Mouse (Mus musculus) CH12.LX (cell line): Measurements from ENCODE around the gene Tet3. TPM values are rescaled to one million over a fixed set of nuclear protein-coding genes. Genes with fewer than 3 reads are reported as not detected.

Experiments
- DNase-seq: peaks from one replicate; pipeline ENCODE4 v3.0.0-alpha.2; 2013; ENCODE audit errors: extremely low read depth
- H3K27ac ChIP-seq: 2 replicates; pipeline ENCODE4 v1.5.1; 2012; ENCODE audit warnings: low read depth, mild to moderate bottlenecking, control low read depth, moderate library complexity; ENCODE audit not compliant: insufficient read depth
- H3K27me3 ChIP-seq: replicated peaks from 2 replicates; pipeline ENCODE3; 2012; ENCODE audit warnings: inconsistent platforms
- H3K36me3 ChIP-seq, 2 experiments: replicated peaks in 1 of 2; 2 replicates each; pipeline versions ENCODE3 to v1.6.1; 2012; ENCODE audit warnings: inconsistent platforms in 1 of 2, low read length in 1 of 2, mild to moderate bottlenecking in 1 of 2, mixed read lengths in 1 of 2, moderate library complexity in 1 of 2; ENCODE audit not compliant: control insufficient read depth in 1 of 2, insufficient read depth in 1 of 2
- H3K4me1 ChIP-seq, 2 experiments: 2 replicates each; pipeline ENCODE4 v1.6.1; 2012; ENCODE audit warnings: inconsistent platforms in 1 of 2, moderate library complexity in 1 of 2; ENCODE audit not compliant: insufficient read depth in 2 of 2, control insufficient read depth in 1 of 2
- H3K4me2 ChIP-seq: 2 replicates; pipeline ENCODE4 v1.6.1; 2012; ENCODE audit warnings: low read depth, mild to moderate bottlenecking, control low read depth; ENCODE audit not compliant: poor library complexity, insufficient read depth, severe bottlenecking
- H3K4me3 ChIP-seq, 3 experiments: fragments of 150-350 bp in 1 of 3; sonication (generic) in 1 of 3; replicated peaks in 1 of 3; 2 replicates each; pipeline versions ENCODE3 to v1.5.1; 2011 to 2012; ENCODE audit warnings: low read depth in 2 of 3, low read length in 2 of 3, mild to moderate bottlenecking in 2 of 3, moderate library complexity in 2 of 3, control low read depth in 1 of 3, improper control_type of control experiment in 1 of 3, inconsistent platforms in 1 of 3, mixed read lengths in 1 of 3; ENCODE audit not compliant: poor library complexity in 1 of 3
- H3K79me2 ChIP-seq: replicated peaks from 2 replicates; pipeline ENCODE4 v1.6.1; 2012; ENCODE audit warnings: mild to moderate bottlenecking, moderate library complexity; ENCODE audit not compliant: control insufficient read depth, poor library complexity, insufficient read depth, severe bottlenecking; ENCODE audit errors: extremely low read depth
- H3K9ac ChIP-seq: 2 replicates; pipeline ENCODE4 v1.6.1; 2012; ENCODE audit warnings: low read depth, mild to moderate bottlenecking, control low read depth, moderate library complexity; ENCODE audit not compliant: insufficient read depth
- H3K9me3 ChIP-seq: replicated peaks from 2 replicates; pipeline ENCODE3; 2012; ENCODE audit warnings: low read length, inconsistent platforms, mixed read lengths
- CHD1 ChIP-seq: IDR thresholded peaks from 2 replicates; pipeline ENCODE4 v1.6.1; 2012; ENCODE audit warnings: low read depth, low read length, improper control_type of control experiment, inconsistent platforms
- CHD2 ChIP-seq: IDR thresholded peaks from 2 replicates; pipeline ENCODE4 v1.6.1; 2011; ENCODE audit warnings: low read length, improper control_type of control experiment
- CTCF ChIP-seq, 2 experiments: IDR thresholded peaks in 1 of 2; conservative IDR thresholded peaks in 1 of 2; 2 replicates each; pipeline ENCODE4 v1.5.1; 2011 to 2012; ENCODE audit warnings: low read depth in 2 of 2, low read length in 2 of 2, improper control_type of control experiment in 1 of 2, inconsistent platforms in 1 of 2, mild to moderate bottlenecking in 1 of 2, moderate library complexity in 1 of 2
- ELF1 ChIP-seq: IDR thresholded peaks from 2 replicates; pipeline ENCODE4 v1.6.1; 2014; ENCODE audit warnings: low read depth, mild to moderate bottlenecking, inconsistent platforms, low read length, improper control_type of control experiment
- ETS1 ChIP-seq: conservative IDR thresholded peaks from 2 replicates; pipeline ENCODE4 v1.6.1; 2012; ENCODE audit warnings: low read depth, mild to moderate bottlenecking, inconsistent platforms, low read length, improper control_type of control experiment, moderate library complexity
- MAFK ChIP-seq: IDR thresholded peaks from 2 replicates; pipeline ENCODE4 v1.6.1; 2011; ENCODE audit warnings: low read length, improper control_type of control experiment; ENCODE audit not compliant: insufficient replicate concordance
- MAX ChIP-seq: IDR thresholded peaks from 2 replicates; pipeline ENCODE4 v1.6.1; 2011; ENCODE audit warnings: low read length, improper control_type of control experiment
- MAZ ChIP-seq: IDR thresholded peaks from 2 replicates; pipeline ENCODE4 v1.6.1; 2012; ENCODE audit warnings: low read depth, mild to moderate bottlenecking, inconsistent platforms, low read length, improper control_type of control experiment, moderate library complexity
- MXI1 ChIP-seq: IDR thresholded peaks from 2 replicates; pipeline ENCODE4 v1.6.1; 2011; ENCODE audit warnings: mild to moderate bottlenecking, low read depth, low read length, improper control_type of control experiment
- MYC ChIP-seq: IDR thresholded peaks from 2 replicates; pipeline ENCODE4 v1.6.1; 2011; ENCODE audit warnings: low read depth, mild to moderate bottlenecking, improper control_type of control experiment, low read length
- PAX5 ChIP-seq: IDR thresholded peaks from 2 replicates; pipeline ENCODE4 v1.6.1; 2012; ENCODE audit warnings: low read length, inconsistent platforms, mixed read lengths
- POLR2A ChIP-seq: IDR thresholded peaks from 2 replicates; pipeline ENCODE4 v1.6.1; 2011; ENCODE audit warnings: low read depth, mild to moderate bottlenecking, improper control_type of control experiment, low read length
- RAD21 ChIP-seq: IDR thresholded peaks from 2 replicates; pipeline ENCODE4 v1.6.1; 2011; ENCODE audit warnings: low read depth, mild to moderate bottlenecking, low read length, improper control_type of control experiment, moderate library complexity
- SMC3 ChIP-seq: IDR thresholded peaks from 2 replicates; pipeline ENCODE4 v1.6.1; 2011; ENCODE audit warnings: low read depth, low read length, improper control_type of control experiment
- TBP ChIP-seq: conservative IDR thresholded peaks from 2 replicates; pipeline ENCODE4 v1.6.1; 2011; ENCODE audit warnings: low read depth, low read length, improper control_type of control experiment
- TCF12 ChIP-seq: IDR thresholded peaks from 2 replicates; pipeline ENCODE4 v1.6.1; 2014; ENCODE audit warnings: low read depth, mild to moderate bottlenecking, inconsistent platforms, low read length, improper control_type of control experiment
- UBTF ChIP-seq: IDR thresholded peaks from 2 replicates; pipeline ENCODE4 v1.6.1; 2012; ENCODE audit warnings: low read depth, mild to moderate bottlenecking, inconsistent platforms, low read length, improper control_type of control experiment, moderate library complexity
- ZKSCAN1 ChIP-seq: IDR thresholded peaks from 2 replicates; pipeline ENCODE4 v1.6.1; 2012; ENCODE audit warnings: low read depth, inconsistent platforms, low read length, improper control_type of control experiment, borderline replicate concordance
- dilution Hi-C: fragments of 300-500 bp; cut with MboI; formaldehyde crosslinking; loops from 2 replicates; pipeline ENCODE4 v1.14.3; 2020; ENCODE audit warnings: low sequenced_read_pairs; ENCODE audit not compliant: extremely low pct_unique_long_range_greater_than_20kb, extremely low pct_ligation_motif_present
- in situ Hi-C: fragments of 300-500 bp; cut with MboI; formaldehyde crosslinking; loops from 3 replicates; pipeline ENCODE4 v1.14.3; 2019; ENCODE audit warnings: low sequenced_read_pairs, low pct_ligation_motif_present, low pct_unique_long_range_greater_than_20kb, mixed read lengths
- polyA plus RNA-seq: library from polyadenylated mRNA; unstranded; fragments of >175 nt; gene quantifications from 2 replicates; pipeline ENCODE4 v1.2.1, GENCODE M21; 2012; ENCODE audit warnings: low read depth; ENCODE audit not compliant: insufficient read length
- total RNA-seq, 2 experiments: library from RNA; depleted of rRNA; stranded (reverse); fragments of 300-350 nt in 1 of 2; fragments of >200 nt in 1 of 2; gene quantifications; 2 replicates each; pipeline ENCODE4 v1.2.3; 2012 to 2014

The Tet3 gene
- total and polyA plus RNA-seq, 3 experiments = 3.2 to 10.0 (median 8.2) TPM

GRCm38 (mm10) chr6:83501524-83502310 lies 42.8 kb upstream of the Tet3 start:
- TF ChIP-seq SMC3 = no peak
- no peak for TF ChIP-seq ETS1
- no peak for TF ChIP-seq ZKSCAN1
- no peak for TF ChIP-seq TCF12
- no peak for TF ChIP-seq TBP
- TF ChIP-seq MAFK = no peak
- TF ChIP-seq CHD2 = no peak
- no peak for TF ChIP-seq MAX
- TF ChIP-seq MXI1 = no peak
- TF ChIP-seq POLR2A = no peak
- TF ChIP-seq UBTF = no peak
- TF ChIP-seq PAX5 = no peak
- no peak for TF ChIP-seq MYC
- no peak for TF ChIP-seq CHD1
- no peak for TF ChIP-seq MAZ
- no peak overlapping the region for H3K4me3 ChIP-seq
- H3K4me2 ChIP-seq = no peak overlapping the region
- H3K9me3 ChIP-seq = peaks cover 2% of the 10 kb centered on the region
- dilution Hi-C loops = no loop called here
- H3K27me3 ChIP-seq = no peaks in the 10 kb centered on the region
- H3K9ac ChIP-seq = no peak overlapping the region
- no peaks in the 10 kb centered on the region; the same call in 1 of the 2 replicates for H3K79me2 ChIP-seq
- in situ Hi-C loops = no loop called here
- peaks cover 11 to 38% of the 10 kb centered on the region in 2 experiments for H3K4me1 ChIP-seq
- H3K27ac ChIP-seq = no peak overlapping the region
- no peak for DNase-seq
- peaks cover 0 to 48% of the 10 kb centered on the region in 2 experiments for H3K36me3 ChIP-seq

GRCm38 (mm10) chr6:83500462-83500861 lies 41.6 kb upstream of the Tet3 start:
- Histone ChIP-seq H3K4me2 (no peak overlapping the region), H3K4me3 (no peak overlapping the region), H3K4me1 (peaks cover 11 to 33% of the 10 kb centered on the region in 2 experiments), H3K36me3 (peaks cover 0 to 59% of the 10 kb centered on the region in 2 experiments), H3K79me2 (no peaks in the 10 kb centered on the region; the same call in 1 of the 2 replicates), H3K27ac (no peak overlapping the region), H3K9ac (no peak overlapping the region), H3K9me3 (peaks cover 2% of the 10 kb centered on the region), H3K27me3 (no peaks in the 10 kb centered on the region)
- in situ Hi-C loops (no loop called here), dilution Hi-C loops (no loop called here)
- no peak for DNase-seq
- TF ChIP-seq CTCF (conservative IDR thresholded peaks at IDR 0.05 in 1 of 2, IDR thresholded peaks at IDR 0.05 in 1 of 2; ENCODE audit: low read depth in 2 of 2, low read length in 2 of 2) = peak; percentile 27 to 31; a peak in 3 of 4 replicates
- no peak for TF ChIP-seq ELF1
- peak; percentile 16 for TF ChIP-seq RAD21
- peak; percentile 33; the same call in 1 of the 2 replicates for TF ChIP-seq SMC3
